Mouse (Mus musculus) testis, adult 2 months (tissue): ENCODE data around the gene Neu4.
"Not testable (repeated sequence)": the region's sequence is repeated elsewhere in the genome, so short reads cannot be mapped to it uniquely, and the experiment has no call there.

Source experiments
- CTCF ChIP-seq: fragments of 200-500 bp; IDR thresholded peaks from 2 replicates; pipeline ENCODE4 v1.5.1; 2012; ENCODE audit warnings: low read depth, mild to moderate bottlenecking, inconsistent platforms, low read length, moderate library complexity; ENCODE audit not compliant: control insufficient read depth, insufficient read depth, insufficient replicate concordance
- POLR2A ChIP-seq: fragments of 200-500 bp; IDR thresholded peaks from 2 replicates; pipeline ENCODE4 v1.6.1; 2012; ENCODE audit warnings: low read depth, mild to moderate bottlenecking, inconsistent platforms, low read length, moderate library complexity; ENCODE audit not compliant: control insufficient read depth

DNA sequence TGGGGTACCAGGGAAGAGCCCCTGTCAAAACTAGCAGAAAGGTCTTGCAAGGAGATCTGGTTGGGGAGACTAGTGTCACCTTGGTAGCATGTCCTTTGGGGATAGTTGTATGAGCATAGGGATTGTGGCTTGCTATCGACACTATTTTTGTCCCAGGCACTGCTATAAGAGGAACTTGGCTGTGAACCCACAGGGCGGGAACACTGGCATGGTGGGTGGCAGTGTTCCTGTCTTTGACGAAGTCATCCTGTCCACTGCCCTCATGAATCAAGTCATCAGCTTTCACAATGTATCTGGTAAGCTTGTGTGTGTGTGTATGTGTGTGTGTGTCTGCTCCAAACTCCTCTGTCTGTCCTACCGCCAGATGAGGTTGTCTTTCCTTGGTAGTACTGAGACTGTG is 44.5 kb upstream of the Neu4 start:
- TF ChIP-seq CTCF, POLR2A: not testable (repeated sequence)
